Mouse (Mus musculus) hindbrain, embryonic 11.5 days (tissue): Measurements from ENCODE around the gene Tbcel. TPM values are rescaled to one million over a fixed set of nuclear protein-coding genes. Genes with fewer than 3 reads are reported as not detected.

Experiments
- ATAC-seq: fragments of 200-750 bp; cut with Nextera tagmentation; 2 replicates; pipeline ENCODE4 v1.8.0; 2017; ENCODE audit warnings: mild to moderate bottlenecking, moderate TSS enrichment, moderate library complexity; ENCODE audit not compliant: low FRiP score
- DNase-seq: peaks from one replicate; pipeline ENCODE4 v3.0.0-alpha.2; 2015; ENCODE audit warnings: low spot score
- H3K27ac ChIP-seq: fragments of 300-500 bp; sonication (generic); 2 replicates; pipeline ENCODE4 v1.5.1; 2014; ENCODE audit warnings: mild to moderate bottlenecking, low read depth, low read length
- H3K27me3 ChIP-seq: fragments of 300-500 bp; sonication (generic); 2 replicates; pipeline ENCODE4 v1.6.1; 2014; ENCODE audit warnings: mild to moderate bottlenecking, low read length, moderate library complexity, mixed read lengths; ENCODE audit not compliant: control insufficient read depth, insufficient read depth
- H3K36me3 ChIP-seq: fragments of 300-500 bp; sonication (generic); 2 replicates; pipeline ENCODE4 v1.6.1; 2014; ENCODE audit warnings: mild to moderate bottlenecking, low read length, moderate library complexity, mixed read lengths; ENCODE audit not compliant: control insufficient read depth, insufficient read depth
- H3K4me1 ChIP-seq: fragments of 300-500 bp; sonication (generic); replicated peaks from 2 replicates; pipeline ENCODE4 v1.6.1; 2014; ENCODE audit warnings: low read length, mixed read lengths; ENCODE audit not compliant: control insufficient read depth, insufficient read depth
- H3K4me2 ChIP-seq: fragments of 300-500 bp; sonication (generic); replicated peaks from 2 replicates; pipeline ENCODE4 v1.6.1; 2014; ENCODE audit warnings: mild to moderate bottlenecking, low read depth, low read length
- H3K4me3 ChIP-seq: fragments of 300-500 bp; sonication (generic); 2 replicates; pipeline ENCODE4 v1.5.1; 2014; ENCODE audit warnings: low read depth, low read length
- H3K9ac ChIP-seq: fragments of 300-500 bp; sonication (generic); 2 replicates; pipeline ENCODE4 v1.6.1; 2014; ENCODE audit warnings: low read depth, low read length
- H3K9me3 ChIP-seq: fragments of 300-500 bp; sonication (generic); 2 replicates; pipeline ENCODE4 v1.6.1; 2016; ENCODE audit warnings: low read length; ENCODE audit not compliant: control insufficient read depth
- WGBS: fragments of 180-500 bp; shearing (Covaris S2); extraction: QIAGEN DNeasy Blood & Tissue Kit; methylation state at CpG from one replicate; pipeline ENCODE4 v1.1.7; 2014; 5-methylcytosine and 5-hydroxymethylcytosine counted together
- polyA plus RNA-seq: library from polyadenylated mRNA; unstranded; fragments of >200 nt; fragmentation: Nextera tagmentation; extraction: Ambion mirVana; gene quantifications from 2 replicates; pipeline ENCODE4 v1.2.1, GENCODE M21; 2014

Gene Tbcel
- polyA plus RNA-seq, 1 experiment from 2014 or later, result 6.6 TPM

GRCm38 (mm10) chr9:42462585-42463219 is 44.9 kb downstream of the Tbcel start:
- Histone ChIP-seq H3K4me2 (no peak overlapping the region), H3K9ac (no peak overlapping the region), H3K9me3 (no peaks in the 10 kb centered on the region), H3K4me3 (no peak overlapping the region), H3K27ac (no peak overlapping the region), H3K27me3 (no peaks in the 10 kb centered on the region), H3K4me1 (no peaks in the 10 kb centered on the region), H3K36me3 (no peaks in the 10 kb centered on the region)
- DNase-seq (no peak), ATAC-seq (no peak)
- WGBS, result 90% methylated on average over 7 of the region's 7 CpGs

GRCm38 (mm10) chr9:42461390-42462108 is 46.1 kb downstream of the Tbcel start:
- WGBS, result 81% methylated on average over 11 of the region's 11 CpGs
- Histone ChIP-seq H3K4me3 (no peak overlapping the region), H3K36me3 (no peaks in the 10 kb centered on the region), H3K27ac (no peak overlapping the region), H3K9ac (no peak overlapping the region), H3K27me3 (no peaks in the 10 kb centered on the region), H3K4me2 (no peak overlapping the region), H3K4me1 (no peaks in the 10 kb centered on the region), H3K9me3 (no peaks in the 10 kb centered on the region)
- no peak for ATAC-seq
- DNase-seq, result no peak

GRCm38 (mm10) chr9:42460353-42460752 is 47.3 kb downstream of the Tbcel start:
- H3K4me2 ChIP-seq, result no peak overlapping the region
- no peaks in the 10 kb centered on the region for H3K4me1 ChIP-seq
- H3K27ac ChIP-seq, result no peak overlapping the region
- no peak overlapping the region for H3K9ac ChIP-seq
- H3K4me3 ChIP-seq, result no peak overlapping the region
- no peak for ATAC-seq
- no peaks in the 10 kb centered on the region for H3K9me3 ChIP-seq
- DNase-seq, result no peak
- no peaks in the 10 kb centered on the region for H3K27me3 ChIP-seq
- no peaks in the 10 kb centered on the region for H3K36me3 ChIP-seq
- 87% methylated on average over 10 of the region's 10 CpGs for WGBS

- no peak for ATAC-seq
- Histone ChIP-seq H3K9ac (no peak overlapping the region), H3K9me3 (no peaks in the 10 kb centered on the region), H3K36me3 (no peaks in the 10 kb centered on the region), H3K4me3 (no peak overlapping the region), H3K4me1 (no peaks in the 10 kb centered on the region), H3K27ac (no peak overlapping the region), H3K27me3 (no peaks in the 10 kb centered on the region), H3K4me2 (no peak overlapping the region)
- no peak for DNase-seq
- WGBS, result 93% methylated on average over 6 of the region's 6 CpGs
These were observed 47.9 kb downstream of the Tbcel start for GRCm38 (mm10) chr9:42459736-42460135.

GRCm38 (mm10) chr9:42458741-42459515 is 48.7 kb downstream of the Tbcel start:
- WGBS, result 74% methylated on average over 9 of the region's 9 CpGs
- no peak overlapping the region for H3K4me2 ChIP-seq
- no peak for ATAC-seq

GRCm38 (mm10) chr9:42457501-42457900 is 50.1 kb downstream of the Tbcel start:
- no peaks in the 10 kb centered on the region for H3K27me3 ChIP-seq
- 90% methylated on average over 8 of the region's 8 CpGs for WGBS
- H3K4me2 ChIP-seq, result no peak overlapping the region
- no peak for DNase-seq
- no peak overlapping the region for H3K9ac ChIP-seq
- no peak overlapping the region for H3K4me3 ChIP-seq
- H3K36me3 ChIP-seq, result no peaks in the 10 kb centered on the region
- H3K4me1 ChIP-seq, result no peaks in the 10 kb centered on the region
- H3K27ac ChIP-seq, result no peak overlapping the region
- H3K9me3 ChIP-seq, result no peaks in the 10 kb centered on the region
- ATAC-seq, result no peak

More at GRCm38 (mm10) chr9:42458741-42459515, 48.7 kb downstream of the Tbcel start:
- H3K36me3 ChIP-seq, result no peaks in the 10 kb centered on the region
- no peak overlapping the region for H3K27ac ChIP-seq
- H3K4me3 ChIP-seq, result no peak overlapping the region
- no peaks in the 10 kb centered on the region for H3K4me1 ChIP-seq
- no peak overlapping the region for H3K9ac ChIP-seq
- H3K9me3 ChIP-seq, result no peaks in the 10 kb centered on the region
- DNase-seq, result no peak
- H3K27me3 ChIP-seq, result no peaks in the 10 kb centered on the region

- ATAC-seq, result no peak
- Histone ChIP-seq H3K36me3 (no peaks in the 10 kb centered on the region), H3K9ac (no peak overlapping the region), H3K27me3 (no peaks in the 10 kb centered on the region), H3K4me2 (no peak overlapping the region), H3K27ac (no peak overlapping the region), H3K4me1 (no peaks in the 10 kb centered on the region), H3K9me3 (no peaks in the 10 kb centered on the region), H3K4me3 (no peak overlapping the region)
- WGBS, result 94% methylated on average over 8 of the region's 8 CpGs
- DNase-seq, result no peak
These were observed 53.2 kb downstream of the Tbcel start for GRCm38 (mm10) chr9:42454364-42454763.

- WGBS, result 92% methylated on average over 6 of the region's 6 CpGs
- H3K27ac ChIP-seq, result no peak overlapping the region
- ATAC-seq (no peak), DNase-seq (no peak)
- no peaks in the 10 kb centered on the region for H3K36me3 ChIP-seq
- H3K9ac ChIP-seq, result no peak overlapping the region
- no peak overlapping the region for H3K4me2 ChIP-seq
- H3K27me3 ChIP-seq, result no peaks in the 10 kb centered on the region
- H3K9me3 ChIP-seq, result no peaks in the 10 kb centered on the region
- no peak overlapping the region for H3K4me3 ChIP-seq
- no peaks in the 10 kb centered on the region for H3K4me1 ChIP-seq
These were observed 58.6 kb downstream of the Tbcel start for GRCm38 (mm10) chr9:42449043-42449442.
